Mouse (Mus musculus): ENCODE results near the gene Sp9. TPM values are rescaled to one million over a fixed set of nuclear protein-coding genes. Genes with fewer than 3 reads are reported as not detected.

Sp9 gene
- total and polyA plus RNA-seq, 3 experiments = 0.23 to 0.43 (median 0.27) TPM

GRCm38 (mm10) chr2:73272351-73273248 is 875 bp downstream of the Sp9 start:
- Histone ChIP-seq H3K27me3 (ENCODE audit: insufficient read depth, low read length) (peaks cover 66% of the 10 kb centered on the region), H3K4me3 (ENCODE audit: low read depth, low read length) (peak overlapping the region; percentile 54; the same call in 1 of the 2 replicates), H3K9me3 (replicated peaks) (peaks cover 24% of the 10 kb centered on the region), H3K36me3 (replicated peaks) (no peaks in the 10 kb centered on the region), H3K4me1 (ENCODE audit: insufficient read depth, low read depth, low read length) (peaks cover 24% of the 10 kb centered on the region)
- TF ChIP-seq POLR2AphosphoS5 (IDR thresholded peaks at IDR 0.05; ENCODE audit: insufficient replicate concordance, low read depth, low read length) (no peak), GATA1 (IDR thresholded peaks at IDR 0.05; ENCODE audit: borderline replicate concordance, low read length) (no peak), GATA2 (IDR thresholded peaks at IDR 0.05; ENCODE audit: borderline replicate concordance, low read depth, low read length) (no peak), CTCF (IDR thresholded peaks at IDR 0.05; ENCODE audit: low read depth, low read length) (no peak)
- DNase-seq (ENCODE audit: low spot score) (no peak), ATAC-seq (ENCODE audit: extremely low read depth, insufficient number of reproducible peaks, low FRiP score, poor library complexity, severe bottlenecking) (no peak)

GRCm38 (mm10) chr2:73273249-73274118 is 1.8 kb downstream of the Sp9 start:
- Histone ChIP-seq H3K9me3 (replicated peaks) (peaks cover 24% of the 10 kb centered on the region), H3K36me3 (replicated peaks) (no peaks in the 10 kb centered on the region), H3K4me3 (ENCODE audit: low read depth, low read length) (peak overlapping the region; percentile 54; the same call in 1 of the 2 replicates), H3K27me3 (ENCODE audit: insufficient read depth, low read length) (peaks cover 65% of the 10 kb centered on the region), H3K4me1 (ENCODE audit: insufficient read depth, low read depth, low read length) (peaks cover 28% of the 10 kb centered on the region)
- TF ChIP-seq GATA1 (IDR thresholded peaks at IDR 0.05; ENCODE audit: borderline replicate concordance, low read length) (no peak), TAL1 (conservative IDR thresholded peaks at IDR 0.05; ENCODE audit: low read depth, low read length) (no peak), GATA2 (IDR thresholded peaks at IDR 0.05; ENCODE audit: borderline replicate concordance, low read depth, low read length) (no peak)
- no peak for ATAC-seq (ENCODE audit: extremely low read depth, insufficient number of reproducible peaks, low FRiP score, poor library complexity, severe bottlenecking)
- DNase-seq (ENCODE audit: low spot score) = no peak

GRCm38 (mm10) chr2:73274119-73274920 is 2.6 kb downstream of the Sp9 start:
- Histone ChIP-seq H3K36me3 (replicated peaks) (no peaks in the 10 kb centered on the region), H3K4me1 (ENCODE audit: insufficient read depth, low read depth, low read length) (peaks cover 36% of the 10 kb centered on the region), H3K27me3 (ENCODE audit: insufficient read depth, low read length) (peaks cover 72% of the 10 kb centered on the region), H3K4me3 (ENCODE audit: low read depth, low read length) (no peak overlapping the region; the same call in 1 of the 2 replicates), H3K9me3 (replicated peaks) (peaks cover 24% of the 10 kb centered on the region)
- TF ChIP-seq GATA2 (IDR thresholded peaks at IDR 0.05; ENCODE audit: borderline replicate concordance, low read depth, low read length) = no peak
- no peak for TF ChIP-seq GATA1 (IDR thresholded peaks at IDR 0.05; ENCODE audit: borderline replicate concordance, low read length)
- no peak for TF ChIP-seq POLR2AphosphoS5 (IDR thresholded peaks at IDR 0.05; ENCODE audit: insufficient replicate concordance, low read depth, low read length)
- no peak for TF ChIP-seq TAL1 (conservative IDR thresholded peaks at IDR 0.05; ENCODE audit: low read depth, low read length)
- TF ChIP-seq CTCF (IDR thresholded peaks at IDR 0.05; ENCODE audit: low read depth, low read length) = no peak
- ATAC-seq (ENCODE audit: extremely low read depth, insufficient number of reproducible peaks, low FRiP score, poor library complexity, severe bottlenecking) (no peak), DNase-seq (ENCODE audit: low spot score) (no peak)

GRCm38 (mm10) chr2:73275261-73276040 is 3.7 kb downstream of the Sp9 start:
- ATAC-seq (ENCODE audit: extremely low read depth, insufficient number of reproducible peaks, low FRiP score, poor library complexity, severe bottlenecking) (no peak), DNase-seq (ENCODE audit: low spot score) (no peak)
- Histone ChIP-seq H3K4me1 (ENCODE audit: insufficient read depth, low read depth, low read length) (peaks cover 39% of the 10 kb centered on the region), H3K27me3 (ENCODE audit: insufficient read depth, low read length) (peaks cover 70% of the 10 kb centered on the region), H3K36me3 (replicated peaks) (no peaks in the 10 kb centered on the region), H3K4me3 (ENCODE audit: low read depth, low read length) (no peak overlapping the region), H3K9me3 (replicated peaks) (peaks cover 24% of the 10 kb centered on the region)
- TF ChIP-seq GATA2 (IDR thresholded peaks at IDR 0.05; ENCODE audit: borderline replicate concordance, low read depth, low read length) (no peak), CTCF (IDR thresholded peaks at IDR 0.05; ENCODE audit: low read depth, low read length) (no peak), TAL1 (conservative IDR thresholded peaks at IDR 0.05; ENCODE audit: low read depth, low read length) (no peak), GATA1 (IDR thresholded peaks at IDR 0.05; ENCODE audit: borderline replicate concordance, low read length) (no peak), POLR2AphosphoS5 (IDR thresholded peaks at IDR 0.05; ENCODE audit: insufficient replicate concordance, low read depth, low read length) (no peak)

GRCm38 (mm10) chr2:73276141-73276571 is 4.4 kb downstream of the Sp9 start:
- ATAC-seq (ENCODE audit: extremely low read depth, insufficient number of reproducible peaks, low FRiP score, poor library complexity, severe bottlenecking) = no peak
- Histone ChIP-seq H3K9me3 (replicated peaks) (peaks cover 24% of the 10 kb centered on the region), H3K27me3 (ENCODE audit: insufficient read depth, low read length) (peaks cover 70% of the 10 kb centered on the region), H3K36me3 (replicated peaks) (no peaks in the 10 kb centered on the region), H3K4me1 (ENCODE audit: insufficient read depth, low read depth, low read length) (peaks cover 39% of the 10 kb centered on the region), H3K4me3 (ENCODE audit: low read depth, low read length) (no peak overlapping the region)
- DNase-seq (ENCODE audit: low spot score) = no peak
- no peak for TF ChIP-seq POLR2AphosphoS5 (IDR thresholded peaks at IDR 0.05; ENCODE audit: insufficient replicate concordance, low read depth, low read length)
- TF ChIP-seq CTCF (IDR thresholded peaks at IDR 0.05; ENCODE audit: low read depth, low read length) = no peak
- TF ChIP-seq GATA1 (IDR thresholded peaks at IDR 0.05; ENCODE audit: borderline replicate concordance, low read length) = no peak
- no peak for TF ChIP-seq TAL1 (conservative IDR thresholded peaks at IDR 0.05; ENCODE audit: low read depth, low read length)
- no peak for TF ChIP-seq GATA2 (IDR thresholded peaks at IDR 0.05; ENCODE audit: borderline replicate concordance, low read depth, low read length)
